Mouse (Mus musculus) T-cell, adult 2 months (primary cell): Measurements from ENCODE around the gene Itpk1.

ENCODE experiments used
- DNase-seq: peaks from one replicate; pipeline ENCODE4 v3.0.0; 2022; ENCODE audit warnings: low spot score

The Itpk1 gene

DNA sequence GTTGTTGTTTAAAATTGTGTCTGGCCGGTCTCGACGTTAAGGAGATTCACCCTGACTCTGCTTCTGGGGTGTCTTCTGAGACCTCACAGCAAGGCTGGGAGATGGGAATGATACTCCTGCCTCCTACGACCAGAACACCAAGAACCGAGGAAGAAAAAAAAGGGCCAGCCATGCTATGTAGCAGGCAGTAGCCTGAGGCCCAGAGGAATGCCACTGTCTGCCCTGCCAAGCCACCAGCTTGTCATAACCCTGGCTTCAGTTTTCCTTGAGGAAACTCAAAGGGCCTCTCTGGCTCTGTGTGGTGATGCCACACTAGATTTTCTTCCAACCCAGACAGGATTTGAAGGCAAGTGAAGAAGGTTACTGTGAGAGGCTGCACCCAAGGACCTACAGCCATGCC is 79.6 kb downstream of the Itpk1 start:
- no peak for DNase-seq

DNA sequence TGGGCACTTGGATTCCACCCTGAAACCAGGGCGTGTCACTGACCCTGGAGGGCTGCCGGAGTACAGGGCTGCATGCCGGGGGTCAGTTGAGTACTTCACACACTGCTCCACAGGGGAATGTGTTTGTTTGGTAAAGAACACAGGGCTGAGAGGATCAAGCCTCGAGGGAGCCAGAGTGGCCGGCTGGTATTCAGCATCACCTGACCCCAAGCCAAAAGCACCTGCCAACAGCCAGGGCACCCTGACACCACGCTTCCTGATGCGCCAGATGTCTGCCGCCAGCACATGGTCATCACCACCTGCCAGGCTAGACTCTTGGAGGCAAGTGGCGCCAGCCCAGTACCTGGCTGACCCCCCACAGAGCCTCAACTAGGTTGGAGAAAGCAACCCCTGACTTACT is 80.9 kb downstream of the Itpk1 start:
- no peak for DNase-seq

DNA sequence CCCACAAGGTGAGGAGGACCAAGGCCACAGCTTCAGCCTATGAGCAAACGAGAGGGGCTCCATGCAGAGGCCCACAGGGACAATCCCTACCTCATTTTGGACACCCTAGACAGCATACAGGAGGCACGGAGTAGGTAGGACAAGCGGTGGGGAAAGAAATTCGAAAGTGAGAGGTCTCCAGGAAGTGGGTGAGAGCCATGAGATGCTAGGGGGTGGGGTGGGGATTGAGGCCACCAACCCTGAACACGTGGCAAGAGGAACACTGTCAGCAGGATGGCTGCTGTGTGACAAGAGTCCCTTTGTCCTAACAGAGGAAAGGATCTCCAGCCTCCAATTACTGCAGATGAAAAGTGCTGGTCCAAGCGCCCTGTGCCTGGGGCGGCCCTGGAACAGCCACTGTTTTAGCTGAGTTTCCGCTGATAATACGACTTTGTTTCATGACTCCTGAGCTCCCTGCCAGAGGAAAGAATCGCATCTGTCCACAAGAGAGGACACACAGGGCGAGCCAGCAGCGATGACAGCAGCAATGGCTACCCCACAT is 82.4 kb downstream of the Itpk1 start:
- DNase-seq, result peak; percentile 54

DNA sequence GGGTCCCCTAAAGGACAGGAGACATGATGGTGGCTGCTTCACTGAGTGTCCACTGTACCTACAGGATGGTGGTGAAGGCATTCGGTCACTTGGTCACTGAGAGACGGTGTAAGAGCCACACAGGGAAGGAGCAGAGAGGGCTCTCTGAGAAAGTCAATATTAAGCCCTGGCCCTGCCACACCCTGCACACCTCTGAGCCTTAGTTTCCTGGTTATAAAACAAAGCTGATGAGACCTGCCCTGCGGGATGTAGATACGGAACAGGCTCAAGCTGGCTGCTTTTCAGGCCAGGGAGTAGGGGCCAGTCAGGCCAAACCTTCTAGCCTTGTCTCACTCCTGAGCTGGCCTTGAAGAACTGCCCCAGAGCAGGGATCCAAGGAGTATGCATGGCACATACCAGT is 82.9 kb downstream of the Itpk1 start:
- no peak for DNase-seq

DNA sequence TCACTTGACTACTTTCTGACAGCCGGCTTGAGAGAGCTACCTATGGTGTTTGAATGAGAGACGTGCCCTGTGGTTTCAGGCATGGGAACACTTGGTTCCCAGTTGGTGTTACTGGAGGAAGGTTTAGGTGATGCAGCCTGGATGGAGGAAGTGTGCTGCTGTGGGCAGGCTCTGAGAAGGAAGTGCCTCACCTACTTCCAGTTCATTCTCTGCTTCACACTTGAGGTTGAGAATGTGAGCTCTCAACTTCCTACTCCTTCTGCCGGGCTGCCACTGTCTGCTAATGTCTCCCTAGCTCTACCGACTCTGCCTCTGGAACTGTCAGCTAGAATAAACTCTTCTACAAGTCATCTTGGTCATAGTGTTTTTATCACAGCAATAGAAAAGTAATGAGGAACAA is 83.5 kb downstream of the Itpk1 start:
- no peak for DNase-seq

DNA sequence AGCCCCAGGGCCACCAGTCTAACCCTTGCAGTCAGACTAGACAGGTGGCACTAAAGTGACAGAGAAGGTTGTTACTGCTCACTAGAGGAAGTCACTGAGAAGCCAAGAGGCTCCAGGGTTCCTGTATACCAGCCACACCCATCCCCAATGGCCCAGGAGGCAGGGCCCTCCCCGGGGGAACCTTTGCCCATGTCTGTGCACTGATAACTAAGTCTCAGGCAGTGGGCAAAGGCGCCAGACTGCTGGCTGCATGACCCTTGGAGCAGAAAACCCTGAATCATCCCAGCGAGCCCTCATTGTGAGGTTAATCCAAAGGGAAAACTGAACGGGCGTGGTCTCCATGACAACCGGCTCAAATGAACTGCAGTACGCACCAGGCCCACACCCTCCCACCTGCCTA is 84.8 kb downstream of the Itpk1 start:
- peak; percentile 28 for DNase-seq

DNA sequence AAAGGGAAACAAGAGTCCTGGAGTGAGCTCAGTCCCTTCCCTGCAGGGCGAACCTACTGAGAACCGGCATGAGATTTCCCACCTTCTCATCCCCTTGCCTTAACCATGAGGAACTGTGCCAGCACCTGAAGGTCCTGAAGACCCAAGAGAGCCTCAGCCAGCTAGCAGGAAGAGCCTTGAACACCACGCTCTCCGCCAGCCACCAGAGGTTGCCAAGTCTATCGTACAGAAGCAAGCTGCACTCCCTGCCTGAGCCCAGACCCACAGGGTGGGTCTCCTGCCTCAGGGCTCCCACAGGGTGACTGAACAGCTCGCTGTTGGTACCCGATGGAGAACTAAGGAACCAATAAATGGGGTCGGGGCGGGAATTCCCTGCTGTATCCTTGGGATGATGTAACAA is 86.6 kb downstream of the Itpk1 start:
- no peak for DNase-seq

DNA sequence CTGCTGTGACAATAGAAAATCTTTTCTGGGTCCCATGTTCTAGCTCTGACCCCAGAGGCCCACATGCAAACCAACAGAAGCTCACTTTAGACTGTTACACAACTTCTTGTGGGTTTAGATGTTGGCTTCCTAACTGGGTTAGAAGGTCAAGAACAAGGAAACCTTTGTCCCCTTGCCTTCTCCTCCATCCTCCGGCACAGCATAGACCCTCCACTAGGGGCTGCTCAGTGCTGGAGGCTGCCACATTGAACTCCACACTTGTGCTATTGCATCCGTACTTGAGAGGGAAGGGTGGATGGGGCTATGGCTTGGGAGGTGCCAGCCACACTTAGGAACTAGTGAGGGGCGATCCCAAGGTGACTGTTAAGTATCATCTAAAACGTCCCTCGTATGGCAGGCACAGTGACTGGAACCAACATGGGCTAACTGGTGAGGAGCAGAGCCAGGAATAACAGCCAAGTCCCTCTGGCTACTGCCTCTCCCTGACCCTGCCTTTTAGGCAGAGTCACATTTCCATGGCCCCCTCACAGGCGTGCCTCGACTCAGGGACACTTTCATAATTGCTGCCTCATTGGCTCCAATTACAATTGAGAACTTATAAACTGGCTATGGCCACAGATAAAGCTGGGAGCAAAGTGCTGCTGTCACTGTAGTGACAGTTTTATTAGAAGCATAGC is 87.7 kb downstream of the Itpk1 start:
- DNase-seq, result no peak

DNA sequence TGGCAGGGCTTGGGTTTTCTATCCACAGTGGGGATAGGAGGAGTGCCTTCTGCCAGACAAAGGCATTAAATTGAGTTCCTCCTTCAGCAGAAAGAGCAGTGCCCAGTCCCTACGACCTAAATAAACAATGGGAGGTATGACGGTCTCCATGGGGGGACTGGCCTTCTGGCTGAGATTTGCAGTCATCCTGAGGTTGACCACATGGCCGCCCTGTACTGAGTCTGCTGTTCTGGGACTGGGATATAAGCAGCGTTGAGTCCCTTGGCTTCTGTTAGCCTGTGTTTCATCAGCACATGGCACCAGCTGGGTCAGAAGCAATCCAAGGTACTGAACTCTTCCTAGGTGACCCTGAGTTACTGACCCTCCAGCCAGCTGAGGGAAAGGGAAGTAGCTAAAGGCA is 88.5 kb downstream of the Itpk1 start:
- no peak for DNase-seq

DNA sequence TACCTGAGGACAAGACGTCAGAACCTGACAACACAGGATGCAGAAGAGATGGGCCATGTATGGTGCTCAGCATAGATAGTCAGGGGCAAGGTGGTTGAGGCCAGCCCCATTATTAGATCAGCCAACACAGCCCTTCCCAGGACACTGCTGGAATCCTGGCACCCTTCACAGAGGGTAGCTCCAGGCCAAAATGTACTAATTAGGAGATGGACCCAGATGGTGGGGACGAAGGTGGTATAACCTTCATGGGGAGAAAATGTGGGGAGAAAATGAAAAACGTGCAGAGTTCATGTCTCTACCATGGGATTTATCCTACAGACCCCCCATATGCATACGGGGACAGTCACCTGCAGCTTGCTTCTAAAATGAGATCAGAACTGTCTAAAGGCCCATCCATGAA is 91.3 kb downstream of the Itpk1 start:
- DNase-seq, result no peak

DNA sequence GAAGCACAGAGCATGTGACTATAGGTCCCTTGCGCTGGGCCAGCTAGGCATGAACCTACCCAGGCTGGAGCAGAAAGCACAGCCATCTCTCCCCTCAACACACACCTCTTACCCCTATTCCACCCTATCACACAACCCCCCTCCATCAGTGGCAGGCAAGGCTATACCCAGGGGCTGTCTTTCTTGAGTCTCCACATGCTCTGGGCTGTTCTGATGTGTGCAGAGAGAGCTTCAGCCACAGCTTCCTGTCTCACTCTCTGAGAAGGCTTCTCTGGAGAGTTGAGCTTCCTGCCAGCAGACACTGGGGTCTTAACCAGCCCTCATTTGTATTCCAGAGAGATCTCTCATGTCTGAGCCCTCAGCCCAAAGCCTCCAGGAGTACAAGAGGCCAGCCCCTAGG is 92.3 kb downstream of the Itpk1 start:
- DNase-seq, result peak; percentile 80

DNA sequence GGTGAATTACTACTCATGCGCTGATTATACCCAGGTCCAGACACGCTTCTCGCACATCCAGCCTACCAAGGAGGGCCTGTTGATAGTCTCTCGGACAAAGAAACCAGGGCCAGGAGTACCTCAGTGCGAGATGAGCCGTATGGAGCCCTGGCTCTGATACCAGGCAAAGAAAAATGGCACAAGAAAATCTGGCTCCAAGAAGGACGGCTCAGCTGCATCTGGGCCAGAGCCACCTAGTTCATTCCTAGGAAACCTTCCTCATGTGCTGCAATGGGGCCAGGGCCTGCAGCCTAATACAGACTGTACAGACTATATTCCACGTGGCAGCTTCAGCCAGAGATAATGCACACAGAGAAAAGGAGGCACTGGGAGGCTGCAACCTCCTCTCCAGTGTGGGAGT is 93.8 kb downstream of the Itpk1 start:
- DNase-seq, result no peak

DNA sequence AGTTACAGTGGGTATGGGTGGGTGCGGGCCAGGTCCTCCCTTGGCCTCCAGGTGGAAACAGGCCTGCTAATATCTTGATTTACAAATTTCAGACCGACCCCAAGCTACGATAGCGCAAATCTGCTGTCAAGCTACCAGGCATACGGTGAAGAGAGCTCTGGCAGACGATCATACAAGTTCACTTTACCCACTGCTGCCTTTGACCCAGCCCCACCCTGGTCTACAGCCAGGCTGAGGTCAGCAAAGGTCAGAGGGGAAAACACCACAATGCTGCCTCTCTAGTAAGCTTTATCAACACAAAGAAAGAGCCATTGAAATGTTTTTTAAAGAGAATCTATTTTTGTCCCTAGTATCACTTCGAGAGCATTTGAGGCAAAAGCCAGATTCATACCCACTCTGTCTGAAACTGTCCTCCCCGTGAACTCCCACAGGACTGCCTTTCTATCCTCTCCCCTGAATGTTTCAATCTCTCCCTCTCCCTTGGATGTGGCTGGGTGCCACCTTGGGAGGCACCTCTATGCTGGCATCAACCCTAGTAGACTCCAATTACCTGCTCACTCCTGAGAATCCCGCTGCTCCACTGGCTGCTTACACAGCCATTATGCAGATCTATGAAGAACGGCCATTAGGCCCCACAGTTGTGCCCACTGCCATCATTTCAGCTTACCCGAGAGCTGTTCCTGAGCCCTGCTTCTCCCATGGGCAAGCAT is 96.8 kb downstream of the Itpk1 start:
- DNase-seq, result no peak

DNA sequence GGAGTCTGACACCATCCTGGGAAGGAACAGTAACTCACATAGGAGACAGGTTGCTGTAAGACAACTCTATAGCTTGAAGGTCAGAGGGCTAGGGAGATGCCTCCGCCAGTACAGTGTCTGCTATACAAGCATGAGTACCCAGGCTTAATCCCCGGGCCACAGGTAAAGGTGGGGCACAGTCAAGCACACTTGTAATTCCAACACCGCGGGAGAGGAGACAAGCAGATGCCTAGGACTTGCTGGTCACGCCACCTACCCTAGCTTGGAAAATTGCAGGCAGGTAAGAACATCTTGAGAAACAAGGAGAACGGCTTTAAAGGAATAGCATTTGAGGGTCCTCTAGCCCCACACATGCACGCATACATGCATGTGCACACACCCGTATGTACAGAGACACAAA is 97.7 kb downstream of the Itpk1 start:
- DNase-seq, result no peak

DNA sequence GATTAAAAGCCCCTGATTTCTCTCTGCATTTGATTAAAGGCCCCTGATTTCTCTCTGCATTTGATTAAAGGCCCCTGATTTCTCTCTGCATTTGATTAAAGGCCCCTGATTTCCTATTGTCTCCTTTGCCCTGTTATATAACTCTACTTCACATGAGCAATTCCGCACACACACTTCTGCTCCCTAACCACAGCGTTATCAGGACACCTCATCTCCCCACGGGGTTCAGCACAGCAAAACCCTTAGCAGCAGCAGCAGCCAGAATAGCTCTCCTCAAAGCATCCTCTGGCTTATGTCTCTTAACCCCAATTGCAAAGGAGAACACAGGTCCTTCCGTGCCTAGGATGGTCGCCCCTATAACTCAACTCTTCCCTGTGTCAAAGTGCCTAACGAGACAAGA is 99.1 kb downstream of the Itpk1 start:
- DNase-seq, result peak; percentile 62

DNA sequence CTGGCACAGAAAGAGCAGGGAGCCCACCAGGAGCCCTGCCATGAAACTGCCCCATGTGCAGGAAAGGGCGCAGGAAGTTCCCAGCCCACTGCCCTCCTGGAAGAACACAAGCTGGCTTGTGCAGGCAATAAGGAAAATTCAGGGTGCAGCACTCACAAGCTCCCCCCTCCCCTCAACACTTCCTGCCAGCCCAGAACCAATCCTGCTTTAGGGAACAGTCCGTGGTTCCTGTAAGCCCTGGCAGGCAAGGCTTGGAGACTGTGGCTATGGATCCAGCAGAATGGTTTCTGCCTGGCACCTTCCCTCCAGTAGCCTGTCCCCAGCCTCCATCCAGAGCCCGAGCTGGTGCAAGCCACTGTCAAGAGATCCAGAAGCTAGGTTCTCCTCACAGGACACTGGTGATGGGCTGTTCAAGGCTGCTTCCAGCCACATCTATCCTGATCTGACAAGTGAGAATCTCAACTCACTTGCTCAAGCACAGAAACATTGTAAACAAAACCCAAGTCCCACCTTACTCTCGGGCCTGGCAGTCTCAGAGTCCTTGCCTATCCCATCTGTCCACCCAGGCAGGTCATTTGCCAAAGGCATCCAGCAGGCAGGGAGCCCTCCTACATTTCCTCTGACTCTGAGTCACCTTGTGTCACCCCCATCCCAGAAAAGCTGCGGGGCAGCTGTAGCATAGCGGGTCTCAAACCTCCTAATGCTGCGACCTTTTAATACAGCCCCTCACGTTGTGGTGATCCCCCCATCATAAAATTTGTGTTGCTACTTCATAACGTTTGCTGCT is 102.3 kb downstream of the Itpk1 start:
- no peak for DNase-seq

DNA sequence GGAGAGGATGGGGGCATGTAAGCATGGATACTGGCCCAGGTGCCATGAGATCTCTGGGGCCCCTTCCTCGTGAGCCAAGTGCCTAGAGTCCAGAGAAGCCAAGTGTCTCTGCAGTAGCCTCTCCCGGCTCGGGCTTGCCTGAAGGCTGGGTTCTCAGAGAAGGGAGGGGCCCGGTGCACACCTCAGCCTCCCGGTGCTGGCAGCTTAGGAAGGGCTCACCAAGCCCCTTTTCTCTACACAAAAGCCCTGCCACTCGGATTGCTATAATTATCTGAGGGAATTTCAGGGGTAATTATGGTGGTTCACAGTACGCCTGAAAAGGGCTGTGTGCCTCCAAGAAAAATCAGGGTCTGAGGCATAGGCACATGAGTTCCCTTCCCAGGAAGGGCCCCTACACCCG is 102.9 kb downstream of the Itpk1 start:
- DNase-seq, result no peak

DNA sequence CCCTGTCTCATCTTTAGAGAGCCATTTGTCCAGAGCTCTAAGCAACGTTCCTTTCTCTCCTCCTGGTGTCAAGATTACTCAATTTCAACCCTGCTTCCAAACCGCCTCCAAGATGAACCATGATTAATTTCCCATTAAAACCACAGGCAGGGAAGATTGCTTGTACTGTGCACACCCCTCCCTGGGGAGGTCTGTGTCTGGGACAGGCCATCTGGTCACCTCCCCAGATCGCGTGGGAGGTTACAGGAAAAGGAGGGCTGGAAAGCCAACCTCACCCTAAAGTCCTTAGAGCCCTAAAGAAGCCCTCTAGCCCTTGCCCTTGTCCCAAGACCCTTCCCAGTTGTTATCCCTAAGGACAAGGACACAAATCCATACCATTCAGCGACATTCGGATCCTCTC is 104.4 kb downstream of the Itpk1 start:
- DNase-seq, result no peak

DNA sequence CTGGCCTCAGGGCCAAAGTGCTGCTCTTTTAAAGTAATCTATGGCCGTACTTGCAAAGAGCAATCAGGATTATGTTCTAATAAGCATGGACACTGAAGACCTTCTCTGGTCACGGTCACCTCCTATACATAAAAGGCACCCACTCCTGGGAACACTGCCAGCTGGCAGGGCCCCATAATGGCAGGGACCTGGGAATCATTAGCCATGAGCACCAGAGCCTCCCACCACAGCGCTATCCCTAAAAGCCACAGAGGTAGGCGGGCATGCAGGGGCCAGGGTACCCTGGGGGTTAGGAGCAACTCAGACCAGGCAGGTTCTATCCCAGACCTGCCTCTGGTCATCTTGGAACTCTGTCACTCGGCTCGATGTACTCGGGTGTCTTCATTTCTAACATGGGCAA is 104.9 kb downstream of the Itpk1 start:
- DNase-seq, result no peak

DNA sequence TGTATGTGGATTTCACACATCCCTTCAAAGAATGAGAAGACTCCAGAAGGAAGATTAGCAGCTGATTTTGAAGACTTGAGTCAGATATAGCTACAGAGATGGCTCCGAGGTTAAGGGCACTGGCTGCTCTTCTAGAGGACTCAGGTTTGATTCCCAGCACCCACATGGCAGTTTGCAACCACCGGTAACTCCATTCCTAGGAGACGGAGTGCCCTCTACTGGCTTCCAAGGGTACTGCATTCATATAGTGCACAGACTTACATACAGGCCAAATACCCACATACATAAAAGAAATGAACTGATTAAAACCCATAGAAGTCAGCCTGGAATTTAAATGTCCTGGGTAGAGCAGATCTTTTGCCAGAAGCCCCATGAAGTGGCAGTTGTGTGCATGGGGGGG is 106.2 kb downstream of the Itpk1 start:
- DNase-seq, result no peak

DNA sequence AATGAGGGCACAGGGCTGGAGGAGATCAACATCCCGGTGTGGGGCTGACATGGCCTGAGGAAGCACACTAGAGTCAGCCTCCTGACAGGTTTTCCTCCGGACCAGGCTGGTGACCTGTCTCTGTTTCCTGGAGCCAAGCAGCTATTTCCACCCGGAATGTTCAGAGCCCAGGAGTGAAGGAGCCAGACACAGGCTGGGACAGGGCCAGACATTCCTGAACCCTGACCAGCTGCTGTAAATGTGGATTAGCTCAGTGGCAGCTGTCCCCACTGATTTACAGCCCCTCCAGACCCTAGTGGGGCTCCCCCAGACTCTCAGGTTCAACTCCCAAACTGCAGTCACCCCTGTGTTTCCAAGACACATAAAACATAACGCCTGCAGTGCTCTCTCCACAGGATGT is 107.3 kb downstream of the Itpk1 start:
- no peak for DNase-seq

DNA sequence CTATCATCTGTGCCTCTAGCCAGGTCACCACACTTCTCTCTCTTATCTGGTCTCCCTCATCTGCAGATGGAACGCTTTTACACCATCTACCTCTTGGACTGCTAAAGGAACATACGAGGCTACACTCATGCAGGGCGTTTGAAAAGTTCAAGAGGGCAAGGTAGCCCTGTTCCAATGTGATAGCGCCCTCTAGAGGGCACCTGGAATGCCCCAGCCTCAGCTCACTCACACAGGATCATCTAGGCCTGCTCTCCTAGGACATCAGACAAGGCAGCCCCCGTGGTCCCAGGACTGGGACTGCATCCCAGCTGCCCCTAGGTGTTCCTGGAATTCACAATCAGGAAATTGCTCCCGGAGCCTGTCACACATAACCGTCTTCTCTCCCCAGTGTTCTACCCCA is 108.3 kb downstream of the Itpk1 start:
- peak; percentile 23 for DNase-seq

DNA sequence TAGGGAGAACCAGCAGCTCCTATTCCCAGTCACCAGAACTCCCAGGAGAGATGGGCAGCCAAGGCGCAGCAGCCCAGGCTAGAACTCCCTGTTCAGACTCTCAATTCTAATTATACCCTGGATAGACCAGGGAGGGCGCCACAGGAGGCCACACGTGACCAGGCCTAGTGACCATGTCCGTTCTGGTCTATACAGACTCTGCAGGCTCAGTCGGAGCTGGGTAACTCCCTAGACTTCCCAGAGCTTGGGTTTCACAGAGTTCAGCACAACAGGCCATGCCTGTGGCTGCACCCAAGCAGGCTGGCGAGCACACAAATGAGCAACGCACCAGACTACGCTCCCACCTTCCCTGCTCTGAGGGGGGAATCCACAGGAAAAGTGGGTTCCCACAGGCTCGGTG is 110.1 kb downstream of the Itpk1 start:
- no peak for DNase-seq
